Mouse (Mus musculus) kidney, postnatal 0 days (tissue): ENCODE data around the gene Vps25. TPM values are rescaled to one million over a fixed set of nuclear protein-coding genes. Genes with fewer than 3 reads are reported as not detected.

Source experiments
- ATAC-seq: fragments of 200-750 bp; cut with Nextera tagmentation; replicated peaks from 2 replicates; pipeline ENCODE4 v1.8.0; 2017; ENCODE audit warnings: low read depth, moderate number of reproducible peaks, moderate TSS enrichment, moderate library complexity; ENCODE audit not compliant: low FRiP score
- DNase-seq: peaks from one replicate; pipeline ENCODE4 v3.0.0-alpha.2; 2016; ENCODE audit warnings: low spot score
- H3K27ac ChIP-seq: fragments of 300-500 bp; sonication (generic); 2 replicates; pipeline ENCODE4 v1.5.1; 2014; ENCODE audit warnings: mild to moderate bottlenecking
- H3K27me3 ChIP-seq: fragments of 300-500 bp; sonication (generic); 2 replicates; pipeline ENCODE4 v1.6.1; 2014; ENCODE audit warnings: low read length, mixed read lengths; ENCODE audit not compliant: insufficient read depth
- H3K36me3 ChIP-seq: fragments of 300-500 bp; sonication (generic); 2 replicates; pipeline ENCODE4 v1.6.1; 2014; ENCODE audit warnings: low read length, mixed read lengths; ENCODE audit not compliant: insufficient read depth
- H3K4me1 ChIP-seq: fragments of 300-500 bp; sonication (generic); replicated peaks from 2 replicates; pipeline ENCODE4 v1.6.1; 2014; ENCODE audit warnings: antibody characterized with exemption, low read length, mixed read lengths; ENCODE audit not compliant: insufficient read depth
- H3K4me2 ChIP-seq: fragments of 300-500 bp; sonication (generic); 2 replicates; pipeline ENCODE4 v1.6.1; 2014; ENCODE audit warnings: mild to moderate bottlenecking, low read length, moderate library complexity, mixed read lengths
- H3K4me3 ChIP-seq: fragments of 300-500 bp; sonication (generic); replicated peaks from 2 replicates; pipeline ENCODE4 v1.5.1; 2014; ENCODE audit warnings: low read depth, low read length
- H3K9ac ChIP-seq: fragments of 300-500 bp; sonication (generic); 2 replicates; pipeline ENCODE4 v1.6.1; 2014; ENCODE audit warnings: low read depth, low read length
- H3K9me3 ChIP-seq: fragments of 300-500 bp; sonication (generic); replicated peaks from 2 replicates; pipeline ENCODE4 v1.6.1; 2016; ENCODE audit warnings: low read length, inconsistent platforms, mixed read lengths
- CTCF ChIP-seq: IDR thresholded peaks from 2 replicates; pipeline ENCODE4 v1.5.1; 2016; ENCODE audit warnings: antibody characterized with exemption, low read depth, mild to moderate bottlenecking, moderate library complexity
- WGBS: fragments of 180-500 bp; shearing (Covaris S2); extraction: QIAGEN DNeasy Blood & Tissue Kit; methylation state at CpG from one replicate; pipeline ENCODE4 v1.1.7; 2014; 5-methylcytosine and 5-hydroxymethylcytosine counted together
- polyA plus RNA-seq: library from polyadenylated mRNA; unstranded; fragments of >200 nt; fragmentation: Nextera tagmentation; extraction: Ambion mirVana; gene quantifications from 2 replicates; pipeline ENCODE4 v1.2.1, GENCODE M21; 2015

Vps25 gene
- polyA plus RNA-seq, 1 experiment from 2014 or later: 179 TPM

DNA sequence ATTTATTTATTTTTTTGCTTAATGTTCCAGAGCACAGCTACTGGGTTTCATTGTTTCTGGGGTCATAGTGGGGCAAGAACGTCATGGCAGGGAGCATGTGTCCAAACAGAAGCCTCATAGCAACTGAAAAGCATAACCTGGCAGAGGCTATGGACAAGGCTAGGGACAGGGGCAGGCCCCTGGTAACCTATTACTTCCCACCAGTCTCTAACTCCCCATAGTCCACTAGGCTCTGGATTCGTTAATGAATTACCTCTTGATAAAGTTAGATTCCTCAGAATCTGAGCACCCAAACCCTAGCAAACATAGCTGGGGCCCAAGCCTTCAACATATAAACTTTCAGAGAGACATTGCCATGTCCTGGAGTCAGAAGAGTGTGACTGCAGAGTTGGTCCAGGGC is 2.5 kb upstream of the Vps25 start:
- 0 out of 2 replicates have a peak, but pooled peaks cover 3% of the 10 kb centered on the region for H3K36me3 ChIP-seq
- no peak for ATAC-seq
- H3K9ac ChIP-seq: no peak overlapping the region
- H3K27me3 ChIP-seq: no peaks in the 10 kb centered on the region
- peak overlapping the region; percentile 9; the same call in 1 of the 2 replicates for H3K27ac ChIP-seq
- H3K9me3 ChIP-seq: no peaks in the 10 kb centered on the region
- peaks cover 18% of the 10 kb centered on the region for H3K4me1 ChIP-seq
- TF ChIP-seq CTCF: no peak
- no peak for DNase-seq
- H3K4me3 ChIP-seq: no peak overlapping the region
- no peak overlapping the region for H3K4me2 ChIP-seq
- WGBS: 50% methylated on average over 2 of the region's 2 CpGs

DNA sequence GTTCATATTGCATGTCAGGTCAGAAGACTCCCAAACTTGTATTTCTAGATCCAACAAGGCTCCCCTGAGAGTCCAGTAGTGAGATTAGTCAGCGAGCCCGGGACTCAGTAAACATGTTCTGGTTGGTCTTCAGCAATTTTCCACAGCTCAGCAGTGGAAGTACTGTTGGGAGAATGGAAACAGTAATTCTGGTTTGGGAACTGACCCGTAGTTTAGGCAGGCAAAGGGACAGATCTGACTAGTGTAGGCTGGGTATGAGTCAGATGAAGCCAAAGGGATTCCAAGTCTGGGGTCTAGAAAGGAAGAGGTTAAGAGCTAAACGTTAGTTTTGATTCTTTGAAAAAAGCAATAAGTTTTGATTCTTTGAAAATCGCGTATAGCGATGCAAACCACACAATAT is 566 bp upstream of the Vps25 start:
- DNase-seq: no peak
- H3K27me3 ChIP-seq: no peaks in the 10 kb centered on the region
- TF ChIP-seq CTCF: no peak

DNA sequence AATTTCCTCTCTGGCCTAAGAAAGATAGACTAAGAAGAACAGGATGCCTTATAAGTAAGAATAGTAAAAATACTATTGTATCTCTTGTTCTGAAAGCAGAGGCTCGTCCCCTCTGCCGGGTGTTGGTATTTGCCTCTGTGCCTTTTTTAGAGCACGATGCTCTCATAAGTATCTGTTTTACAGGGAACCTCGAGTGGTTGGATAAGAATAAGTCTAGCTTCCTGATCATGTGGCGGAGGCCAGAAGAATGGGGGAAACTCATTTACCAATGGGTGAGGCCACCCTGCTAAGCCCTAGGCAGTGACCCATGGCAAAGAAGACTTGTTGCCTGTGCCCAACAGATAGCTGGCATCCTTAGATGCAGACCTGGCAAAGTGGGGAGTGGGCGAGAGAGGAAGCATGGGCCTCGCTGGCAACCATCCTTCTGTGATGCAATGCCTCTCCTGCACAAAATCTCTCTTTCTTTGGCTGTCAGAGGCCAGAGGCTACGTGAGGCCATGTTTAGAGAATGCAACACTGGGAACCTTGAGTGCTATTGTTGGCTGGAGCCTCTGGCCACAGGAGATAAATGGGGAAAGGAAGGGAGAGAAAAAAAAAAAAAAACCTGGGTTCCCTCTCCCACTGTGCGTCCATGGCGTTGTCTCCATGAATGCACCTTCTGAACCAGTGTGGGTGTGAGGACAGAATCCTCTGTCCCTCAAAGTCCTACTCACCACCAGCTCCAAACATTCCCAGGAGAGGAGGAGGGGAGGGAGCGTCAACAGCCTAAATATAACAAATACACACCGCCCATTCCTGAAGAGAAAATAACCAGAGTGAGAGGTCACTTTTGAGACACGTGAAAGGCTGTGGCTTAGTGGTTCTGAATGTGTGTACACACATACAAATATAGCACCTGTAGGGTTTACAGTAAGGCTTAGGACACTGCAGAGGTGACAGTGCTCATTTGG is 2.6 kb downstream of the Vps25 start:
- Histone ChIP-seq H3K9me3 (no peaks in the 10 kb centered on the region), H3K4me3 (no peak overlapping the region), H3K27me3 (no peaks in the 10 kb centered on the region), H3K9ac (no peak overlapping the region), H3K36me3 (0 out of 2 replicates have a peak, but pooled peaks cover 8% of the 10 kb centered on the region), H3K4me2 (no peak overlapping the region), H3K27ac (no peak overlapping the region), H3K4me1 (peaks cover 22% of the 10 kb centered on the region)
- 81% methylated on average over 13 of the region's 13 CpGs for WGBS
- TF ChIP-seq CTCF: no peak
- ATAC-seq: no peak
- no peak for DNase-seq

More for the DNA sequence above, 566 bp upstream of the Vps25 start:
- H3K36me3 ChIP-seq: 0 out of 2 replicates have a peak, but pooled peaks cover 8% of the 10 kb centered on the region
- peak overlapping the region; percentile 87 for H3K4me3 ChIP-seq
- H3K9ac ChIP-seq: peak overlapping the region; percentile 89
- H3K4me1 ChIP-seq: peaks cover 12% of the 10 kb centered on the region
- ATAC-seq: no peak
- peak overlapping the region; percentile 72 for H3K4me2 ChIP-seq
- WGBS: 9% methylated on average over 7 of the region's 7 CpGs
- no peaks in the 10 kb centered on the region for H3K9me3 ChIP-seq
- peak overlapping the region; percentile 93 for H3K27ac ChIP-seq

DNA sequence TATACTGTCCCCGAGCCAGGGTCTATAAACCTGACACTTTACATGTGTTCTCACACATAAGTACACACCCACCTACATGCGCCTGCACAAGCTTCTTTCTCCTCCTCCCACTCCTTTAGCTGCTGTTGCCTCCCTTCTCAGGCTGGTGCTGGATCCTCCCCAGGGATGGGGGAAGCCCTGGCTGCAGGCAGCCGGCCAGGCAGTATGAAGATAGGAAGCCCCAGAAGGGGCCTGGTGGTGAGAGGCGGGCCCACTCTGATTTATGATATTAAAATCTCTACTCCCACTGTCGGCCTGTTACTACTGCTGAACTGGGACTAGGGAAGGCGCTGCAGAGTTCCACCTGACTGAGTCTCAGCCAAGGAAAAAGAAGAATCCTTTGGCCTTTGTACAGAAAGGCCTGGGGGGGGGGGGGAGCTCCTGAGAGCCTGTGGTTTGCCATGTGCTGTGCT is 5.8 kb downstream of the Vps25 start:
- ATAC-seq: peak; percentile 57
- H3K27me3 ChIP-seq: peaks cover 4% of the 10 kb centered on the region; the same call in 1 of the 2 replicates
- peaks cover 33% of the 10 kb centered on the region for H3K4me1 ChIP-seq

DNA sequence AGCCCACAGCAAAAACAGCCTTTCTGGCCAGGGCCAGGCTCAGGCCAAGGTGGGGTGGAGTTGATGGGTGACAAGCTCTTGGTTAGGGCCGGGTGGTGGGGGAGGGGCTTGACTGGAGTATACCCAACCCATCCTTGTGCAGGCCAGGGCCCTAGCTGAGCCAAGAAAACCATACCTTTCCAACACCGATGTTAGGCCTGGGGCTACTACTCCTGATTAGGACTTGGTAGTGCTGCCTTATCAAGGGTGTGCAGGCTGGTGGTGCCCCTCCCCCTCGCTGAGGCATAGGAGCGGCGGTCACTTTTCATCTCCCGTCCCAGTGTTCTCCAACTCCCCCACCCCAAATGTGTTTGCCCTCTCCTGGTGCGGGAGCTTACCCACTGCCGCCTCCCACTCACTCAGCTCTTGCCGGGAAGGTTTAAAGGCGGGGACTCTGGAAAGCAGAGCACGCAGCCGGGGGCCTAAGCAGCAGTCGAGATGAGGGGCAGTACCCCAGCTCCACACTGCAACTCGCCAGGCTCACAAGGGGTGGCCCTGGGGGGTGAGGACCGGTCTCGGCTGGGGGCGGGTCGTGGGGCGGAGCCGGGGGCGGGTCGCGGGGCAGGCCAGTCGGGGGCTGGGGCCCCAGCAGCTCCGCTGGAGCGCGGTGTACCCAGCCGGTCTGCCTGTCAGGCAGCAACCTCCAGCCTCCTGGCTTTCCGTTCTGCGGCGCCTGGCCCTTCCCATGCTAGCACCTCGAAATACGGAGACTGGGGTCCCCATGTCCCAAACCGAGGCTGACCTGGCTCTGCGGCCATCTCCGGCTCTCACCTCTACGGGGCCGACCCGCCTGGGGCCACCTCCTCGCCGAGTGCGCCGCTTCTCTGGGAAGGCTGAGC is 6.7 kb downstream of the Vps25 start, which contains the start of gene Wnk4:
Wnk4 (plus strand) TSS at position 620 of the 878 bp plus-strand sequence.
- under 1% methylated on average over 41 of the region's 43 CpGs for WGBS
- no peak for TF ChIP-seq CTCF
- peaks cover 34% of the 10 kb centered on the region for H3K4me1 ChIP-seq
- H3K4me3 ChIP-seq: peak within 1 kb of the TSS; percentile 59
- DNase-seq (peak; percentile 93), ATAC-seq (peak; percentile 77)
- peaks cover 4% of the 10 kb centered on the region; the same call in 1 of the 2 replicates for H3K27me3 ChIP-seq
- peak within 1 kb of the TSS; percentile 90 for H3K27ac ChIP-seq
- H3K36me3 ChIP-seq: 0 out of 2 replicates have a peak, but pooled peaks cover 8% of the 10 kb centered on the region
- H3K9me3 ChIP-seq: no peaks in the 10 kb centered on the region
- H3K9ac ChIP-seq: peak within 1 kb of the TSS; percentile 88
- peak within 1 kb of the TSS; percentile 97 for H3K4me2 ChIP-seq

More for the DNA sequence above, 5.8 kb downstream of the Vps25 start:
- no peak for TF ChIP-seq CTCF
- no peak overlapping the region for H3K4me3 ChIP-seq
- H3K9ac ChIP-seq: no peak overlapping the region
- no peaks in the 10 kb centered on the region for H3K9me3 ChIP-seq
- 3% methylated on average over 6 of the region's 6 CpGs for whole genome bisulfite sequencing
- H3K27ac ChIP-seq: peak overlapping the region; percentile 90
- peak; percentile 89 for DNase-seq
- H3K4me2 ChIP-seq: peak overlapping the region; percentile 97
- 0 out of 2 replicates have a peak, but pooled peaks cover 8% of the 10 kb centered on the region for H3K36me3 ChIP-seq
